Mouse (Mus musculus) myocyte (in vitro differentiated cells): ENCODE results near the gene Itga4.

Experiments
- CEBPB ChIP-seq: IDR thresholded peaks from 2 replicates; pipeline ENCODE4 v1.6.1; 2011; ENCODE audit warnings: mild to moderate bottlenecking, moderate library complexity; ENCODE audit not compliant: poor library complexity, insufficient read depth, severe bottlenecking
- MAX ChIP-seq: IDR thresholded peaks from one replicate; pipeline ENCODE4 v1.6.1; 2011; ENCODE audit warnings: low read depth, mild to moderate bottlenecking, control low read depth
- MYOD1 ChIP-seq, 3 experiments: IDR thresholded peaks; one replicate each; pipeline ENCODE4 v1.6.1; 2011; ENCODE audit warnings: control low read depth in 2 of 3, low read depth in 2 of 3, mild to moderate bottlenecking in 2 of 3, moderate library complexity in 1 of 3; ENCODE audit not compliant: insufficient read length in 2 of 3, control insufficient read depth in 1 of 3
- MYOG ChIP-seq, 3 experiments: IDR thresholded peaks; one replicate each; pipeline ENCODE4 v1.6.1; 2011; ENCODE audit warnings: control low read depth in 2 of 3, low read depth in 2 of 3, mild to moderate bottlenecking in 2 of 3; ENCODE audit not compliant: insufficient read length in 2 of 3, control insufficient read depth in 1 of 3, insufficient read depth in 1 of 3
- POLR2A ChIP-seq: IDR thresholded peaks from one replicate; pipeline ENCODE4 v1.6.1; 2011; ENCODE audit warnings: low read depth, mild to moderate bottlenecking, control low read depth, moderate library complexity; ENCODE audit not compliant: insufficient read length
- POLR2AphosphoS2 ChIP-seq: IDR thresholded peaks from one replicate; pipeline ENCODE4 v1.6.1; 2011; ENCODE audit warnings: low read depth, control low read depth; ENCODE audit not compliant: insufficient read length
- SRF ChIP-seq: IDR thresholded peaks from one replicate; pipeline ENCODE4 v1.6.1; 2011; ENCODE audit warnings: low read depth; ENCODE audit not compliant: control insufficient read depth, insufficient read length
- USF1 ChIP-seq: IDR thresholded peaks from one replicate; pipeline ENCODE4 v1.6.1; 2011; ENCODE audit warnings: low read depth, mild to moderate bottlenecking, control low read depth, moderate library complexity

DNA sequence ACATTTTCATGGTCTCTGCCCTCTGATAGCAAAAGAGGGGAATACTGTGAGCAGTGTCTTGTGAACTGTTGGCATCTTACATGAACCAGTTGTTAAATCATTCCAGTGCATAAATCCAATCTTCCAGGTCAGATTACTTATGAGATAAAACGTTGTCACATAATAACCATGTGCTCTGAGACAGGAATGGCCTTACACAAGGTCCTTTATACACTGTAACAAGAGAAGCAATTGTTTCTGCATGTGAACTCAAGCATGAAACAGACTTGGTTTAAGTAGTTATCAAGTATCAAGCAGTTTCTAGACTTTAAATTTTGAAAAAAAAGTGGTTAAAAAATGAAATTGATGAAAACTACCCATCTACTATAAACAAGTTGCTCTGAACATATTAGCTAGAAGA, 4.7 kb upstream of the Itga4 start:
- no peak for TF ChIP-seq CEBPB
- no peak for TF ChIP-seq USF1
- no peak for TF ChIP-seq SRF
- no peak for TF ChIP-seq POLR2AphosphoS2
- no peak for TF ChIP-seq MYOG (IDR thresholded peaks at IDR 0.05; ENCODE audit: control insufficient read depth in 1 of 3, insufficient read depth in 1 of 3, insufficient read length in 2 of 3, low read depth in 2 of 3)
- TF ChIP-seq MYOD1 (IDR thresholded peaks at IDR 0.05; ENCODE audit: control insufficient read depth in 1 of 3, insufficient read length in 2 of 3, low read depth in 2 of 3): no peak
- no peak for TF ChIP-seq MAX
- no peak for TF ChIP-seq POLR2A
